23 mouse cellular contexts compared by ENCODE assay signal in genomic region chr4:94385703-94386102, GRCm38 (mm10).
DNase-seq lines count a peak whose midpoint lies in the region; ATAC-seq and TF ChIP-seq lines count a peak whose summit lies in the region.
"Had no signal": no experiment of that assay in that cellular context is flagged by ENCODE, and none has a peak within 500 bp of the region (broad histone marks: within the 10 kb centered on the region; RNA-seq: fewer than 3 reads in every experiment).

No protein-coding gene starts in this region.

- no peak overlapping the region for H3K27ac ChIP-seq in kidney, adult 2 months (ENCODE audit: insufficient read depth, low read depth, low read length)
- H3K27ac ChIP-seq: forebrain, embryonic 13.5 days; heart, adult 2 months; limb, embryonic 12.5 days; midbrain, embryonic 15.5 days had no signal

- peak; percentile 11 for DNase-seq in adrenal gland, adult 2 months
- DNase-seq in adrenal gland, adult 18-20 months (ENCODE audit: low spot score in 2 of 2) = no peak
- DNase-seq in kidney, adult 2 months = peak; percentile 16
- DNase-seq in kidney, adult 11 months = no peak
- peak; percentile 28 for DNase-seq in Patski (ENCODE audit: low read depth, low spot score)
- DNase-seq in kidney, postnatal 4 days = peak; percentile 8 to 19
- DNase-seq in left cerebral cortex, postnatal 4 days = no peak
- no peak for DNase-seq in heart, adult 11 months
- DNase-seq: adrenal gland, adult 8-10 months; cerebellum, adult 11-12 months; cerebellum, postnatal 36 days; gastrocnemius, postnatal 10 days; heart, adult 2 months; lung, adult 2 months; right cerebral cortex, postnatal 14 days; thymus, adult 2 months had no signal

- no peaks in the 10 kb centered on the region for H3K36me3 ChIP-seq in kidney, adult 2 months (ENCODE audit: control insufficient read depth, insufficient read depth, low read length)
- H3K36me3 ChIP-seq: limb, embryonic 12.5 days; midbrain, embryonic 15.5 days had no signal

- no peaks in the 10 kb centered on the region for H3K4me1 ChIP-seq in kidney, adult 2 months (ENCODE audit: control insufficient read depth, insufficient read depth, low read length)
- H3K4me1 ChIP-seq: forebrain, embryonic 13.5 days; limb, embryonic 12.5 days; megakaryocyte, embryonic 14.5 days; midbrain, embryonic 15.5 days had no signal

- TF ChIP-seq POLR2A in kidney, adult 2 months (IDR thresholded peaks at IDR 0.05; ENCODE audit: low read depth, low read length) = no peak

- WGBS in kidney, adult 2 months = 29% methylated on average over 7 of the region's 7 CpGs

- ATAC-seq in Patski = peak; percentile 96
- ATAC-seq: CD4-positive, CD25-positive, alpha-beta regulatory T cell, adult 4 months; forebrain, embryonic 13.5 days; inflammation-experienced regulatory T-cells, adult 6 months; midbrain, embryonic 15.5 days had no signal

- no peak for TF ChIP-seq CTCF in kidney, adult 2 months (conservative IDR thresholded peaks at IDR 0.05; ENCODE audit: insufficient read depth, insufficient read length, low read depth, low read length)
- TF ChIP-seq CTCF in Patski (IDR thresholded peaks at IDR 0.05) = no peak

- CTCF ChIA-PET in Patski (lab: Charles Lee) = interaction anchor here (1.2 kb wide), 1 partner anchor 10 kb away, joined by 3 read pairs; no protein-coding TSS in a partner anchor

- POLR2A ChIA-PET in Patski (lab: Charles Lee) = no interaction called here

- no peaks in the 10 kb centered on the region for H3K27me3 ChIP-seq in kidney, adult 2 months (replicated peaks; ENCODE audit: control insufficient read depth, insufficient read depth, low read length)
- H3K27me3 ChIP-seq in Patski = no peaks in the 10 kb centered on the region
- H3K27me3 ChIP-seq: forebrain, embryonic 13.5 days; limb, embryonic 12.5 days; megakaryocyte, embryonic 14.5 days; midbrain, embryonic 15.5 days had no signal

- no peak overlapping the region for H3K4me3 ChIP-seq in kidney, adult 2 months (ENCODE audit: insufficient read depth, low read depth, low read length)
- H3K4me3 ChIP-seq: forebrain, embryonic 13.5 days; heart, adult 2 months; limb, embryonic 12.5 days; megakaryocyte, embryonic 14.5 days; midbrain, embryonic 15.5 days; myocyte had no signal

- in situ Hi-C loops in Patski (cut with MboI; ENCODE audit: low pct_unique_long_range_greater_than_20kb) = no loop called here

- intact Hi-C loops in left cerebral cortex, postnatal 4 days (cut with DNase I) = no loop called here

Comparison
In these comparisons a context has a peak if more than half of its experiments do, and no peak if none do; other contexts are left out.
1. DNase-seq: peak in adrenal gland, adult 2 months (single experiment), kidney, adult 2 months (single experiment), Patski (single experiment) and kidney, postnatal 4 days (2 of 2); none in adrenal gland, adult 18-20 months (0 of 2), kidney, adult 11 months (single experiment), left cerebral cortex, postnatal 4 days (single experiment) and heart, adult 11 months (single experiment).